Mouse (Mus musculus): ENCODE results near the gene Otud3. TPM values are rescaled to one million over a fixed set of nuclear protein-coding genes. Genes with fewer than 3 reads are reported as not detected.
A peak's percentile ranks its signal among the peaks of the same experiment; 100 is the strongest.
"Not testable (repeated sequence)": the region's sequence is repeated elsewhere in the genome, so short reads cannot be mapped to it uniquely, and the experiment has no call there.

The Otud3 gene
- total RNA-seq, 2 experiments from 2014 or later: 7.5 to 9.3 TPM

DNA sequence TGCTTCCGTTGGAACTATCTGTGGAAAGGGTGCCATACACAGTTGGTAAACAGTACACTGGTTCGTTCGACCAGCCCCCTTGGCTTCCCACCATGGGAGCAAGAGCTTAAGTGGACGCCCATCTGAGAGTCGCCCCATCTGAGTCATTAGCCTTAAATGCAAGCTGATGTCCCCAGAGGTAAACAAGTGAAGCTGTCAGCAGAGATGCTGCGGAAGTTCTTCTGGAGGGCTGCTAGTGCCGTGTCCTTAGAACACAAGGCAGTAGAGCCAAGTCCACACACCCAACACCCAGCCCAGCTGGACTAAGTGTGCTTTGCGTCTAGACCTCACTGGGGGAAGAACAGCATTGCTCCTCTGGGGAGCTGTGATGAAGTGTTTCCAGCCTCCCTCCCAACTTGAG, 24.1 kb downstream of the Otud3 start:
- no peak for DNase-seq

DNA sequence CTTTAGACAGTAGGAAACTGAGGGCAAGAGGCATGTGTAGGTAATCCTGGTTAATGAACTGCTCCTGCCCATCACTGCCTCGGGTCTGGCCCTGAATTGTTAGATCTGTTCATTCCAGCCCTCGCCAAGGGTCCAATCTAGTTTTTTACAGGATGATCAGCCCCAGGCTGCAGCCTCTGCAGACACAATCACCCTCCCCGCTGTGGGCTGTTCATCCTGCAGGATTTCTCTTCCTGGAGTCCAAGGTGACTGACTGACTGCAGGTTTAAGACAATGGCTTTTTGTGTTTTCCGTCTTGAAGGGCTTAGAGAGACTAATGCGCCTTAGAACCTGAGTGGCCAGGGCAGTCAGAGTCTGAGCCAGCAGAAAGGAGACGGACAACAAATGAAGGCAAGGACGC, 24.6 kb downstream of the Otud3 start:
- DNase-seq: no peak

DNA sequence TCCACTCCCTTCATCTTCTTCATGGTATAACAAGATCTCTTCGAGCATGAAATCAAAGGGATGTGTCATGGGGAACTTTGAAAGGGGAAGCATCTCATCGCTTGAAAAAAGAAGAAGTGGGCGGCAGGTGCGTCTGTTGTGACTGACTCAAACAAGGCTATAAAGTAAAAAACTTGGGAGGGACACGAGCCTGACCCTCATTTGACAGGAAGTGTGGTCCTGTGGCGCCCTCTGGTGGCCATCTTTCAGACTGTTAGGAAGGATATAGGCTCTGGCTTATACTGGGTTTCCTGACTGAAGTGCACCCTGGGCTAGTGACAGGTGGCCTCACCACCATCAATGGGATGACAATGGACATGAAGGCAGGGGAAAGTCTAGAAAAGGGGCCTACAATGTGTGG, 29.5 kb downstream of the Otud3 start:
- peak; percentile 93 for DNase-seq

DNA sequence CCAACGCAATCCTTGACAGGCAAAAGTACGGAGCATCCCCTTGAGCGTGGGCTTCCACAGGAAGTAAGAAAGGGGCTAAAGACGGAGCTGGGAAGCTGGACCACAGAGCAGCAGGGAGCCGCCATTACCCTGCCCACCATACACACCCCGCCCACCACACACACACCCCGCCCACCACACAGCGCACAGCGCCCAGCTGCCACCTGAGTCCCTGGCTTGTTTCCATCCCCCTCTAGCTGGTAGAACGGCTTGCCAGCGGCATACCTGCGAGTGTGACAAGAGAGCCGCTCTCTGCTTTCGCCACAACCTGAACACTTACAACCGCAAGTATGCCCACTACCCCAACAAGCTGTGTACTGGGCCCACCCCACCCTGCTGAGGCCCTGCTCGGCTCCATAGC, 31.6 kb downstream of the Otud3 start:
- DNase-seq: no peak

DNA sequence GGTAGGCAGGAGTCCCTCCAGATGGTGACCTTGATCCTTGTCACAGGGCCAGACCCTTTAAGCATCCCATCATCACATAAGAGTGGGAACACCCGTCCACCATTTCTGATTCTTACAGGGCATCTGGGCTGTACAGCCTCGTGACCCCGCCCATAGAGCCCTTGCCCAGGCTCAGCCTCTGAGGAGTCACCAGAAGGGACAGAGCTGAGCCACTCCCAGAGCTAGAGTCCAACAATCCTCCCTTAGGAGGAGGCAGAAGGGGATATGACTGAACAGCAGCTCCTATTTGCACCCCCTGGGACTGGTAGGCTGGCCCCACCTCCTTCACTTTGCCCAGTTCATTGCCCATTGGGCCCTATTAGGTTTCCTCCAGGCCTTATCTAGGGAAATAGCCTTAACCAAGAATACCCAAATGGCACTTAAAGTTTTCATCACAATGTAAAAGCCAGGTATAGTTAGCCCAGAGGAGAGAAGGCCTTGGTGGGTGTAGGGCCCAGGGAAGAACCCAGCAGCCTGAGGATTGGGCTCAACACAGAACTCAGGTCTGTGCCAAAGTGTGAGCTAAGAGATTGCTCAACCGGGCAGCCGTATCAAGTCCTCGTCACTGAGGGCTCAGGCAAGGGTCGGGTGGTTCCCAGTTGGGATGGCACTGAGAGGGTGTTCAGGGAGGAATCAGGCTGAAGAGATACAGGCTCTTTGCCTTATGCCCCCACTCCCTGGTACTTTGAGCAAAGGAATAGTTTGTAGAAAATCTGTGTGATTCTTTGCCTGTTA, 32.7 kb downstream of the Otud3 start:
- DNase-seq: no peak

DNA sequence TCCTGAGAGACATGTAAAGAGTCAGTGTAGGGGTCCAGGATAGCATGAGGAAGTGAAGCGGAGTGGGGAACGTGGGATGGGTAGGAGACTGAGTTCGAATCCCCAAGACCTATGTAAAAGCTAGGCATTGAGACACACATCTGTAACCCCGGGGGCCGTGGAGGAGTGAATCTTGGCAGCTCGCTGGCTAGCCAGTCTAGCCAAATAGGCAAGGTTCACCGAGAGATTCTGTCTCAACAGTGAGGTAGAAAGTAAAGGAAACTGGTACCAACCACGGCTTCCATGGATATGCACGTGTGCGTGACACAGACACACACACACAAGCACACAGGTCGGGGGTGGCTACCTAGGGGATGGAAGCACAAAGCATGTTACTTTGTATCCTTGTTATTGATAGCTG, 33.9 kb downstream of the Otud3 start:
- no peak for DNase-seq

DNA sequence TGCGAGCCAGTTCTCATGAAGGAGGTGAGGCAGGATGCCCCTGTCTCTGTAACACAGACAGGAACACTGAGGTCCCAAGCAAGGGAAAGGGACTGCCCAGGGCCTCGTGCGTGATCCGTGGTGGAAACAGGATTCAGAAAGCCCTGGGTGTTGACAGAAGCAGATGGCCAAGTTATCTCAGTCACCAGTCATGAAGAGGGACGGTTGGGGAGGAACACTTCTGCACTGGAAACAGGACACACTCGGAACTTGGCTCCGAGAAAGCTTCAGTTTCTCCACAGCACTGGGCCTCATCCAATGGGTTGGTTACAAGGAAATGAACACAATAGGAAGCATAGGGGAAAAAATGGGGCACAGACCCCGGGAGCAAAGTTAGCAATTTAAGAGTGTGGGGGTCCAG, 35.0 kb downstream of the Otud3 start:
- peak; percentile 36 for DNase-seq

DNA sequence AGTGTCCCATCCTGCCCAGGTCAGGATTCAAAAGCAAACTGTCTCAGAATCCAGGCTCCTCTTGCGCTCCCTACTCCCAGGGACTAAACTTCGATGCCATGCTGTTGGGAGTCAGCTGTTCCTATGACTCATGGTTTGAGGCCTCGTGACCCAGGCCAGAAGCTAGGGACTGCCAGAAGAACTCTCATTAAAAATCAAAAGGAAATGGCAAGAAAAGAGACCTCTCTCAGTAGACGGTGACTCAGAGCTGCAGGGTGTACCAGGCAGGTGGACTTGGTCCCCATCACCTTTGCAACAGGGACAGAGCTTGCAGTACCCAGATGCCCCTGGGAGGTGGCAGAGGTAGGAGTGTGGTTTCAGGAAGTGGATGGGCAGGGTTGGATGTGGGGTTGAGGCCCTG, 36.0 kb downstream of the Otud3 start, which contains the start of gene Pla2g2e:
Gene Pla2g2e (plus strand): TSS at position 212 of the 400 bp plus-strand sequence.
- no peak for DNase-seq

DNA sequence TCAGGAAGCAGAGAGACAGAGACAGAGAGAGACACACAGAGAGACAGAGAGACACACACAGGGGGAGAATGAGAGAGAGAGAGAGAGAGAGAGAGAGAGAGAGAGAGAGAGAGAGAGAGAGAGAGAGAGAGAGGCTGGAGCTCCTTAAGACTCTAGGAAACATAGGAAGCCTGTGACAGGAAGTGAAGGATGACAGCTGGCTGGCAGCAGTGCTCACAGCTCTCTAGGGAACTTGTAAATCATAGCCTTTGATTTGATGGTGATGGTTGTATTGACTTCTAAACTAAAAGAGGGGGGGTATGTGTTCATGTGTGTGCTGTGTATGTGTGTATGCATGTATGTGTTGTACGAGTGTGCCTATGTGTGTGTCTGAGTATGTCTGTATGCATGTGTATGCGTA, 37.8 kb downstream of the Otud3 start:
- DNase-seq: peak; percentile 27

DNA sequence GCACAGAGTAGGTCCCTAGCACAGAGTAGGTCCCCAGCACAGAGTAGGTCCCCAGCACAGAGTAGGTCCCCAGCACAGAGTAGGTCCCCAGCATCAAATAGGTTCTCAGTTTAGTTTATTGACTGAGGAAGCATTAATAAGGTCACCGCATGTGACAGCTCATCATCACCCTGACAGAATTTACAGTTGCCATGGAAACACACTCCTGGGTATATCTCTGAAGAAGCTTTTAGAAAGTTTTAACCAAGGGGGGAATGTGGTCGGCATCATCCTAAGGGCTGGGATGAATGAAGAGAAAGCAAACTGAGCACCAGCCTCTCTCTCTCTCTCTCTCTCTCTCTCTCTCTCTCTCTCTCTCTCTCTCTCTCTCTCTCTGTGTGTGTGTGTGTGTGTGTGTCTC, 38.5 kb downstream of the Otud3 start:
- not testable (repeated sequence) for DNase-seq

DNA sequence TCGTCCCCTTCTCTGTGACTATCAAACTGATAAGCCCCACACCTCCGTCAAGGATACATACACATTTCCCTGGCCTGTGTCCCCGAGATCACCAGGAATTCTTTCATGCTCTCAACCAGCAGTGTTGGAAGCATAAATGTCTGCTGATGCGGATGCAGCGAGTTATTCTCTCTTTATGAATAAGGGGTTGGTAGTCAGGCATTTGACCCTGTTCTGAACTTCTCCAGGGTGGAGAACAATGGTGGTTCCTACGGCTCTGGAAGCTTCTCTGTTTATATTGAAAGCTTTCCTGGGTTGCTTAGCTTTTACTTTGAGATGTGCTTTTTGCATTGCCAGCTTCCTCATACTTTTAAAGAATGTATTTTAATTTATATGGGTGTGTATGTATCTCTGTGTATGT, 39.9 kb downstream of the Otud3 start, which contains the start of gene Gm13030:
Gene Gm13030 (minus strand): TSS at position 101 of the 400 bp plus-strand sequence.
- no peak for DNase-seq

DNA sequence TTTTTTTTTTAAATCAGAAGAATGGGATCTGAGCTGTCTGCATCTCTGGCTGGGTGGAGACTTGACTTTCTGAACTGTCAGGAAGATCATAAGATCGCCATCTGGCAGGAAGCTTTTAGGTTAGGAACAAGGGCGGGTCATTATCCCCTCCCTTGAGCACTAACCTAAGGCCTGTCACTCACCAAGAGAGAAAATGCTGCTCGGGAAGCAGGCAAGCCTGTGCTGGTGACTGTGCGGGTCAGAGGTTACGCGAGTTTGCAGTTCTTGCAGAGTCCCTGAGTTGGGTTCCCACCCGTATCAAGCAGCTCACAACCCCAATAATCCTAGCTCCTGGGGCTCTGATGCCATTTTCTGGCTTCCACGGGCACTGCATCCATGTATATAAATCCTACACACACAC, 45.1 kb downstream of the Otud3 start:
- no peak for DNase-seq

DNA sequence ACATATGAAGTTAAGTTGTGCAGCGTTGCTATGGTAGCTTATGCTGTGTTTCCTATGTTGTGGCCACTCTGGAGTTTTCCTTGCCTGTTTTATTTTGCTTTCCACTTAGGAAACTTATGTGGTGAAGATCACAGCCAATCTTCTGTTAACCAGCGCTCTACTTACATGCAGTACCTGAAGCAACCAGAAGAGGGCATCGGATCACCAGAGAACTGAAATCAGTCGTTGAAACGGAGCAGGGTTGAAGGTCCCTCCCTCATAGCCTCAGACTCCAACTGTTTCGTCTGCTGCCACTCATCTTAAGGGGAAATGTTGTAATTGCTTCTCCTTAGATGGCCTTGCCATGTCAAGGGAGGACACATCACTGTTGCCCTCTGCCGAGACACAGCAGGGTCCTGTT, 47.3 kb downstream of the Otud3 start:
- peak; percentile 85 for DNase-seq

DNA sequence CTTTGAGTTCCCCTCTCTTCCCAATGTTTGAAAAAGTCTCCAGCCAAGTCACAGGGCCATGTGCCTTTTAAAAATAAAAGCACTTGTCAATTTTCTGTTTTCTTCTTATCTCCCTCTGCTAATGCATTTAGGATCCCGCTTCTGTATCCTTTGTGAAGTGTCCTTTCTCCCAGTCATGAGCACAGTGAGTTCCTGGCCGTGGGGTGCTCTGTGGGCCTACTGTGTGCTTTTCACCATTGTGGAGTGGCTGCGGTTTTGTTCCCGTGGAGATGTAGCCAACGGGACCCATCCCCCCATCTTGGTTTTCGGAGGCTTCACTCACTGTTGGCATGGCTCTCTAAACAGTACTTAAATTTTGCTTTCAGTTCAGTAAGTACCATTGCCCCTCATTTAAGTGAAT, 47.8 kb downstream of the Otud3 start:
- DNase-seq: no peak

DNA sequence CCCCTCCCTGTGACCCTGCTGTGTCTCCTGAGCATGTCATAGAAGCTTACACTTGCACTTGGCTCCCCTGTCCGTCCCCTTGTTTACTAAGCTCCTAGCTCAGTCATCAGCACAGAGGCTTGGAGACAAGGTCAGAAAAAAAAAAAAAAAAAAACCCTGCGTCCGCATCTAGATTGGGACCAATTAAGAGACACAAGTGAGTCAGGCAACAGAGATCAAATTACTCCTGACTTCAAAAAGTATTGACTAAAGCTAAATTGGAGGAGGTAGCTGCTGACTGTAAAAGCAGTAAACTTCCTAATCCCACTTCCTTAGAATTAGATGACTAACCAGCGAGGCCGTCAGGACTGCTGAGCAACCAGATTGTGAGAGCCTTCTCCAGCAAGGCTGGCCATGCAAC, 48.7 kb downstream of the Otud3 start:
- DNase-seq: no peak

DNA sequence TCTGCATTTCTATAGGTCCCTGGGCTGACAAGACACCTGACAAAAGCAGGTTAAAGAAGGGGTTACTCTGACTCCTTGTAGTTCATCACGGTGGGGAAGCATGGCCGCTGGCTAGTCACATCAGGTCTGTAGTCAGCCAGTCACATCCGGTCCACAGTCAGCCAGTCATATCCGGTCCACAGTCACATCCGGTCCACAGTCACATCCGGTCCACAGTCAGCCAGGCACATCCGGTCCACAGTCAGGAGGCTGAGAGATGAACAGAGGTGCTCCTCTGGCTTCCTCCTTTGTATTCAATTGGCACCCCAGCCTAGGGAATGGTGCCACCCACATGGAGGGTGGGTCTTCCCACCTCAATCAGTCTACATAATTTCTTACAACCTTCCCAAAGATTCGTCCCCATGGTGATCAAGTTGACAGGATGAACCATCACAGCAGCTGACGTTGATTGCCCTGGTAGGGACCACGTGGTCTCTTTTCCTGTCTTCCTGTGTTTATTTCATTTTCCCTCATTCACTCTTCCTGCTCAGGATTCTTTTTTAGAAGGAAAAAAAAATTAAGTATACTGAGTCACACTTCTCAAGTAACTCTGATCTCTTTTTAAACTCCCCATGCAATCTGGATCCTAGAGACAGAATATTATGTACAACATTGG, 50.3 kb downstream of the Otud3 start, which contains the start of gene Pla2g5:
Gene Pla2g5 (minus strand): TSS at position 139 of the 655 bp plus-strand sequence.
- DNase-seq: no peak

DNA sequence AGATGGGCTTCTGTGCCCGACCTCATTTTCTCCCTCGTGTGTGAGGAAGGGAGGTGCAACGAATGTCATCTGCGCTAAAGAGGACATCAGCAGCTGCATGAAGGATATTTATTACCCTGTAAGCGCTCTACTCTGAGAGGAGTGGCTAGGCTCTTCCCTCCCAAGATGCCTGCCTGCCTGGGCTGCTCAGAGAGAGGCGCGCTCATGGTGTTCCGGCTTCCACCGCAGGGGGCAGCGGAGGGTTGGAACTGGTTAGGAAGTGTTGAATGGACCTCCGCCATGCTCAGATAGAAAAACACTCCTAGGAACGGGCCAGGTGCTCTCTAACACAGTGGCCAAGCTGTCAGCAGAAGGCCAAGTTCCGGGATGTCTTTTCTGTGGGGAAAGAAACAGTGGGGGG, 54.0 kb downstream of the Otud3 start:
- DNase-seq: peak; percentile 87

DNA sequence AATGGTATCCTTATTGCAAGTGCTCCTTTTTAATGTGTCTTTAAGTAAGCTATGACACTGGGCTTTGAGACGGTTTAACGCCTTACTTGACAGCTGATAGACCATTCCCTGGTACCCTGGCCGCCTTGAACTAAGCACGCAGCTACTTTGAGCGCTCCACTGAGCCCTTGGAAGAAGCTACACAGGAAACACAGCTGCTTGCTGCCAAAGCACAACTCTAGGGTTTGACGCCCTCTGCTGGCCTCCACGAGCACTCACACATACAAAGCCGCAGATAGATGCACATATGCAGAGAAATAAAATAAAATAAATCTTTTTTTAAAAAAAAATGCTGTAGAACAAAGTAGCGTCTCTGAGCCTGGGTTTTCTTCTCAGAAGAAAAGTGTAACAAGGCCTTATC, 54.5 kb downstream of the Otud3 start:
- DNase-seq: no peak

DNA sequence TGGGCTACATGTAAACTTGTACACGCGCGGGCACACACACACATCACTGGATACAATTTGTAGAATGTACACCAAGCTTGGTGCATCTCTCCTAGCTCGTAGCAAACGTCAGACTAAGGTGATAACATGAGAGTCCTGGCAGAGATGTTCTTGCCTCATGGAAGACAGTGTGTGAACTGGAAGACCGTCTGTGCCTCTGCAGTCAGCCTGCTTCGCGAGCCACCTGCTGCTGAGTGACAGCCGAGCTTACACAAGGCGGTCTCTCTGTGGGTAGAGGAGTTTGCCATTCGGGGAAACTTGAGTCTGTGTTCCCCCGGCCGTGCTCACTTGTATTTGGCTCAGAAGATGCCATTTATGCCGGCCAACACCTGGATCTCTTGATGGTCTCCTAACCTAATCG, 55.3 kb downstream of the Otud3 start:
- no peak for DNase-seq

DNA sequence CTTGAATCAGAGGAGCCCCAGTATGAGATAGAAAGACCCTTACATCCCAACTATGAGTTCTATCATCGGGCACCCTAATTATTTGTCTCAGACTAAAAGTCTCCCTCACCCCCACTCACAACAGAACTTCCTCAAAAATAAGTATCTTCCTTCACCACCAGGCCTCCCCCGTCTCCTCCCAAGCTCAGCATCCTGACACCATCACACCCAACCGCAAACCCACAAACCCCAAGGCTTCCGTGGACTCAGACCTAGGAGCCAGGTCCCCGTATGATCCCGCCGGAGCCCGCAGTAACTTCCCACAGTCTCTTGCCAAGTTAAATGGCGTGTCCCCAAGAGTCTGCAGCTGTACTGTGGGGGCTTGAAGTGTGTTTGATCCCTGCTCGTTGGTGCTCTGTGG, 56.2 kb downstream of the Otud3 start:
- no peak for DNase-seq

DNA sequence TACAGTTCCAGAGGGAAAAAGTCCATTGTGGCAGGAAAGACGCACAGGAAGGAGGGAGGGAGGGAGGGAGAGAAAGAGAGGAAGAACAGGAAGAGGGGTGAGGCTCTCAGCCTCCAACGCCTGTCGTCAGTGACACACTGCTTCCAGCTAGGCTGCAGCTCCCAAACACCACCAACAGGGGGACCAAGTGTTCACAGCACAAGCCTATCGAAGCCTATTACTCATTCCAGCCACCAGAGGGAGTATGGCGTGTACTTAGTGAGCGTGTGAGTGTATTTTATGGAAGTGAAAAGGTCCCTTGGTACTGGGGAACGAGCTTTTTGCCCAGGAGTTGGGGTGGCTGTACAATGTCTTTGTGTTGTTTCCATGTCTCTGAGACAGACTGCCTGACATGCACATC, 57.3 kb downstream of the Otud3 start:
- DNase-seq: peak; percentile 81

DNA sequence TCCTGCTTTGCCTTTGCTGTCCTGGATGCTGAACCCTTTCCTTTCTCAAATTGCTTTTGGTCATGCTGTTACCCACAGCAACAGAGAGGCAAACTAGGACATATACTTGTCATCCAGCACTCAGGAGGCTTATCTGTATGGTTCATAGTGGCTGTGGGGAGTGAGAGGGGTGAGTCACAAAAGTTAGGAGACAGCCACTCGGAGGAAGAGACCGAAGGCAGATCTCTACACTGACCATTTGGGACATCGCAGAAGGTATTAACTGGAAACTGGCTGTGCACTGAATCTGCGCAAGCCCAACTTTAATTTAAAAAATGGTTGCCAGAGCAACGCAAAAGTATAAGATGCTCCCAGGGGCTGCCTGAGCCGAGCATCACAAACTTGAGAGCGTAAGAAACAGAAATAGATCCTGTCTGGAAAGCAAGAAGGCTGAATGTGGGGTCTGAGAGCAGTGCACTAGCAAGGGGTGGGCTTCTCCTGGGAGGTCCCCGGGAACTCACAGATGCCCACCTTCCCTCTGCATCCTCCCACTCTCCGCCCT, 58.6 kb downstream of the Otud3 start:
- DNase-seq: no peak

DNA sequence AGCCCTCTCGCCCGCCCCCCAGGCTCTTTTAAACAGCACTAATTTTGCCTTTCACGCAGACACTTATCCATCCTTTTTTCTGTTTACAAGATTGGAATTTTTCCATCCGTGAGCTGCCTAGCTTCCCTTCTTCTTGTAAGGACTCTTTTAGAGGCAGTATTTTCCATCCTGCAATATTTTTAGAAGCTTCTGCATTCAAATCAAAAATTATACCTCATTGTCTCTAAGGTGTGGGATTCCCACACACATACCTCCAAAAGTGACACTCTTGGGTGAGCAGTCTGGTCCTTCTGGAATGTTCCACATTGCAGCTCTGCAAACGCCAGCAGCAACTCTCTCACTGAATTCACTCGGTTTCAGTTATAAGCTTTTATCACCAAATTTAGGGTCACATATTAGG, 60.8 kb downstream of the Otud3 start:
- no peak for DNase-seq

DNA sequence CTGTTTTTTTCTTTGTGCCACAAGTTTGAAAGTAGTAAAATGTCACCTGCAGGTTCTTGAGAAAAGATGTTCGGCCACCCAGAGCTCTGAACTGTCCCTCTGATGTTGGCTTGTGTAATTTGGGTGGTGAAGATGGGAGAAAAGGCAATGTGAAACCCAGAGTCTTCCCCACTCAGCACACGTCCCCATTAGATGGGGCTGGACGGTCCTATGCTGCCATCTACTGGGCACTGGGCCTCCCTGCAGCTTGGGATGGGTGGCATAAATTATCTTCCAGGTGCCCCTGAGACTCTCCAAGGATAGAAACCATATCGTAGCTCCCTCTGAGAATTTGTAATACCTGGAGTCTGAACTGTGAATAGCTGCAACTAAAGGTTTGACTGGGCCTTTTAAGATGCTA, 62.3 kb downstream of the Otud3 start:
- DNase-seq: peak; percentile 83

Measured in heart, postnatal 4 days (tissue).